Mouse (Mus musculus): ENCODE results near the gene Ppard. TPM values are rescaled to one million over a fixed set of nuclear protein-coding genes. Genes with fewer than 3 reads are reported as not detected.

Ppard gene
- polyA plus RNA-seq, 1 experiment, result 18.3 TPM

GRCm38 (mm10) chr17:28277721-28278120, 45.2 kb downstream of the Ppard start:
- no peak for TF ChIP-seq POLR2A (IDR thresholded peaks at IDR 0.05; ENCODE audit: borderline replicate concordance, extremely low read depth, insufficient read depth, insufficient read length, poor library complexity, severe bottlenecking)
- no peak for TF ChIP-seq CTCF (IDR thresholded peaks at IDR 0.05; ENCODE audit: borderline replicate concordance, extremely low read depth, insufficient read depth, insufficient read length)
- DNase-seq (ENCODE audit: low read depth), result no peak

GRCm38 (mm10) chr17:28278156-28278555, 45.7 kb downstream of the Ppard start:
- TF ChIP-seq POLR2A (IDR thresholded peaks at IDR 0.05; ENCODE audit: borderline replicate concordance, extremely low read depth, insufficient read depth, insufficient read length, poor library complexity, severe bottlenecking) (no peak), CTCF (IDR thresholded peaks at IDR 0.05; ENCODE audit: borderline replicate concordance, extremely low read depth, insufficient read depth, insufficient read length) (no peak)

GRCm38 (mm10) chr17:28279236-28279635, 46.7 kb downstream of the Ppard start:
- no peak for DNase-seq (ENCODE audit: low read depth)
- TF ChIP-seq POLR2A (IDR thresholded peaks at IDR 0.05; ENCODE audit: borderline replicate concordance, extremely low read depth, insufficient read depth, insufficient read length, poor library complexity, severe bottlenecking) (no peak), CTCF (IDR thresholded peaks at IDR 0.05; ENCODE audit: borderline replicate concordance, extremely low read depth, insufficient read depth, insufficient read length) (no peak)

More at GRCm38 (mm10) chr17:28278156-28278555, 45.7 kb downstream of the Ppard start:
- no peak for DNase-seq (ENCODE audit: low read depth)

GRCm38 (mm10) chr17:28279780-28280422, 47.4 kb downstream of the Ppard start:
- DNase-seq (ENCODE audit: low read depth), result no peak
- TF ChIP-seq POLR2A (IDR thresholded peaks at IDR 0.05; ENCODE audit: borderline replicate concordance, extremely low read depth, insufficient read depth, insufficient read length, poor library complexity, severe bottlenecking) (no peak), CTCF (IDR thresholded peaks at IDR 0.05; ENCODE audit: borderline replicate concordance, extremely low read depth, insufficient read depth, insufficient read length) (no peak)

GRCm38 (mm10) chr17:28280423-28280800, 47.9 kb downstream of the Ppard start:
- TF ChIP-seq POLR2A (IDR thresholded peaks at IDR 0.05; ENCODE audit: borderline replicate concordance, extremely low read depth, insufficient read depth, insufficient read length, poor library complexity, severe bottlenecking) (no peak), CTCF (IDR thresholded peaks at IDR 0.05; ENCODE audit: borderline replicate concordance, extremely low read depth, insufficient read depth, insufficient read length) (no peak)

GRCm38 (mm10) chr17:28280831-28281377, 48.4 kb downstream of the Ppard start:
- no peak for DNase-seq (ENCODE audit: low read depth)
- TF ChIP-seq CTCF (IDR thresholded peaks at IDR 0.05; ENCODE audit: borderline replicate concordance, extremely low read depth, insufficient read depth, insufficient read length), result no peak

More at GRCm38 (mm10) chr17:28280423-28280800, 47.9 kb downstream of the Ppard start:
- no peak for DNase-seq (ENCODE audit: low read depth)

- DNase-seq (ENCODE audit: low read depth), result no peak
- no peak for TF ChIP-seq POLR2A (IDR thresholded peaks at IDR 0.05; ENCODE audit: borderline replicate concordance, extremely low read depth, insufficient read depth, insufficient read length, poor library complexity, severe bottlenecking)
- TF ChIP-seq CTCF (IDR thresholded peaks at IDR 0.05; ENCODE audit: borderline replicate concordance, extremely low read depth, insufficient read depth, insufficient read length), result no peak
These were observed 49.5 kb downstream of the Ppard start for GRCm38 (mm10) chr17:28281866-28282441.

- DNase-seq (ENCODE audit: low read depth), result no peak
- TF ChIP-seq CTCF (IDR thresholded peaks at IDR 0.05; ENCODE audit: borderline replicate concordance, extremely low read depth, insufficient read depth, insufficient read length), result no peak
- TF ChIP-seq POLR2A (IDR thresholded peaks at IDR 0.05; ENCODE audit: borderline replicate concordance, extremely low read depth, insufficient read depth, insufficient read length, poor library complexity, severe bottlenecking), result no peak
These were observed 50.7 kb downstream of the Ppard start for GRCm38 (mm10) chr17:28283199-28283598.

- no peak for DNase-seq (ENCODE audit: low read depth)
- TF ChIP-seq CTCF (IDR thresholded peaks at IDR 0.05; ENCODE audit: borderline replicate concordance, extremely low read depth, insufficient read depth, insufficient read length), result no peak
These were observed 53.6 kb downstream of the Ppard start for GRCm38 (mm10) chr17:28286133-28286532.

- DNase-seq (ENCODE audit: low read depth), result no peak
These were observed 54.5 kb downstream of the Ppard start for GRCm38 (mm10) chr17:28286964-28287363.

GRCm38 (mm10) chr17:28287578-28287977, 55.1 kb downstream of the Ppard start:
- peak; percentile 43 for DNase-seq (ENCODE audit: low read depth)
- no peak for TF ChIP-seq CTCF (IDR thresholded peaks at IDR 0.05; ENCODE audit: borderline replicate concordance, extremely low read depth, insufficient read depth, insufficient read length)
- no peak for TF ChIP-seq POLR2A (IDR thresholded peaks at IDR 0.05; ENCODE audit: borderline replicate concordance, extremely low read depth, insufficient read depth, insufficient read length, poor library complexity, severe bottlenecking)

More at GRCm38 (mm10) chr17:28286964-28287363, 54.5 kb downstream of the Ppard start:
- TF ChIP-seq CTCF (IDR thresholded peaks at IDR 0.05; ENCODE audit: borderline replicate concordance, extremely low read depth, insufficient read depth, insufficient read length) (no peak), POLR2A (IDR thresholded peaks at IDR 0.05; ENCODE audit: borderline replicate concordance, extremely low read depth, insufficient read depth, insufficient read length, poor library complexity, severe bottlenecking) (no peak)

GRCm38 (mm10) chr17:28287980-28288379, 55.5 kb downstream of the Ppard start:
- TF ChIP-seq CTCF (IDR thresholded peaks at IDR 0.05; ENCODE audit: borderline replicate concordance, extremely low read depth, insufficient read depth, insufficient read length) (peak; percentile 43; the same call in 1 of the 2 replicates), POLR2A (IDR thresholded peaks at IDR 0.05; ENCODE audit: borderline replicate concordance, extremely low read depth, insufficient read depth, insufficient read length, poor library complexity, severe bottlenecking) (no peak)
- DNase-seq (ENCODE audit: low read depth), result peak; percentile 36

Data from brain, embryonic 14.5 days (tissue).